Mouse (Mus musculus) heart, postnatal 0 days (tissue): ENCODE measurements at regions not wholly inside any gene's neighbourhood (a gene's known extent, or its start where the extent isn't known, plus 50 kb on each side); places are given as distances from the start of the nearest gene placed in this dataset.

Experiments
- CTCF ChIP-seq: IDR thresholded peaks from 2 replicates; pipeline ENCODE4 v1.5.1; 2016; ENCODE audit warnings: antibody characterized with exemption, control low read depth, low read depth
- EP300 ChIP-seq: IDR thresholded peaks from 2 replicates; pipeline ENCODE4 v1.6.1; 2016; ENCODE audit warnings: antibody characterized with exemption, low read depth

DNA sequence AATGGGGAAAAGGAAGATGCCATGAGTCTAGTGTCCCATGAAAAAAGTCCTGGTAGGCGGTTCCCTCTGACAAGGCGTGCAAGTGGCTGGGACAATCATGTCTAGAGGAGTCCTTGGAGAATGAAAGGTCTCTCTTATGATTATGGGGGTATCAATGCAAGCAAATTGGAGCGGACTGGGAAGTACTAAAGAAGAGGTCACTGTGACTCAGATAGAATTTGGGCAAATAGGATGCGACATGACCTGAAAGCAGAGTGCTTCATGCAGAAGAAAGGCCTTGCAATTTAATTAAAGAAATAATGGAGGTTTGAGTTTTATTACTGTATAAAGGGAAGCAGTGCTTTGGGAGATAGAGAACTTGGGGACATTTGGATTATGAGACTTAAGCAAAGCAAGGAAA lies 330.3 kb downstream of the Tmem38b start:
- TF ChIP-seq EP300 (no peak), CTCF (no peak)
